Mouse (Mus musculus): ENCODE measurements around the gene Wwox. TPM values are rescaled to one million over a fixed set of nuclear protein-coding genes. Genes with fewer than 3 reads are reported as not detected.

The Wwox gene
- polyA plus RNA-seq, 1 experiment from 2014 or later = 10.3 TPM

GRCm38 (mm10) chr8:114529581-114529980 is 90.1 kb downstream of the Wwox start:
- peaks cover 8% of the 10 kb centered on the region; the same call in 1 of the 2 replicates for H3K4me1 ChIP-seq (ENCODE audit: control insufficient read depth, insufficient read depth, low read length)
- 74% methylated on average over 10 of the region's 10 CpGs for WGBS (ENCODE audit: insufficient replicate concordance)

DNA sequence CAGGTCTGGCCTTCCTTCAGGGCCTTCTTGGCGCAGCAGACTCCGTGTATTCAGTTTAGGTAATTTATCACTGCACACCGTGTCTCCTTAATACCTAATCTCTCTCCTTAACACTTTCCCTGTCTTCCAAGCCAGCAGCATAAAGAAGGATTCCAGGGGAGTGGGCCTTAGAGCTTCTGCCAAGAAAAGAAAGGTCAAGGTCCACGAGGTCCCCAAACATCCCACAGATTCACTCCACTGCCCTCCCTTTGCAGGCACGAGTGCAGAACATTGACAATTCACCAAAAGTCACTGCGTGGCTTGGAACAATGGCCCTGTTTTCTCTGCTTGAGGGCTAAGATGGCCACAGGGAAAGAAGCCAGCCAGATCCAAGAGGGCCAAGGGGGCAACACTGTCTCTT is 96.7 kb downstream of the Wwox start:
- Histone ChIP-seq H3K27ac (ENCODE audit: low read depth, low read length) (no peak overlapping the region), H3K27me3 (ENCODE audit: control insufficient read depth, insufficient read depth, low read length) (peaks cover 20% of the 10 kb centered on the region), H3K4me2 (no peak overlapping the region), H3K4me1 (ENCODE audit: control insufficient read depth, insufficient read depth, low read length) (peaks cover 8% of the 10 kb centered on the region; the same call in 1 of the 2 replicates), H3K36me3 (ENCODE audit: control insufficient read depth, insufficient read depth, low read length) (no peaks in the 10 kb centered on the region), H3K4me3 (ENCODE audit: low read depth, low read length) (no peak overlapping the region), H3K9ac (ENCODE audit: low read depth, low read length) (no peak overlapping the region), H3K9me3 (replicated peaks; ENCODE audit: control insufficient read depth, low read length) (no peaks in the 10 kb centered on the region)
- no peak for ATAC-seq (replicated peaks; ENCODE audit: insufficient number of reproducible peaks, low FRiP score, low TSS enrichment)
- 63% methylated on average over 6 of the region's 6 CpGs for WGBS (ENCODE audit: insufficient replicate concordance)

More at GRCm38 (mm10) chr8:114529581-114529980, 90.1 kb downstream of the Wwox start:
- no peak overlapping the region for H3K4me3 ChIP-seq (ENCODE audit: low read depth, low read length)
- no peak for ATAC-seq (replicated peaks; ENCODE audit: insufficient number of reproducible peaks, low FRiP score, low TSS enrichment)
- peaks cover 3% of the 10 kb centered on the region for H3K27me3 ChIP-seq (ENCODE audit: control insufficient read depth, insufficient read depth, low read length)
- no peaks in the 10 kb centered on the region for H3K36me3 ChIP-seq (ENCODE audit: control insufficient read depth, insufficient read depth, low read length)
- H3K9ac ChIP-seq (ENCODE audit: low read depth, low read length) = no peak overlapping the region
- no peaks in the 10 kb centered on the region for H3K9me3 ChIP-seq (replicated peaks; ENCODE audit: control insufficient read depth, low read length)
- no peak overlapping the region for H3K27ac ChIP-seq (ENCODE audit: low read depth, low read length)
- no peak overlapping the region for H3K4me2 ChIP-seq

- WGBS (ENCODE audit: insufficient replicate concordance) = 14% methylated on average over 3 of the region's 3 CpGs
- Histone ChIP-seq H3K4me1 (ENCODE audit: control insufficient read depth, insufficient read depth, low read length) (no peaks in the 10 kb centered on the region), H3K4me3 (ENCODE audit: low read depth, low read length) (no peak overlapping the region), H3K9ac (ENCODE audit: low read depth, low read length) (no peak overlapping the region), H3K4me2 (no peak overlapping the region), H3K27me3 (ENCODE audit: control insufficient read depth, insufficient read depth, low read length) (peaks cover 14% of the 10 kb centered on the region), H3K36me3 (ENCODE audit: control insufficient read depth, insufficient read depth, low read length) (no peaks in the 10 kb centered on the region), H3K9me3 (replicated peaks; ENCODE audit: control insufficient read depth, low read length) (no peaks in the 10 kb centered on the region), H3K27ac (ENCODE audit: low read depth, low read length) (no peak overlapping the region)
- no peak for ATAC-seq (replicated peaks; ENCODE audit: insufficient number of reproducible peaks, low FRiP score, low TSS enrichment)
Measured at GRCm38 (mm10) chr8:114541132-114541531, 101.7 kb downstream of the Wwox start.

- no peak overlapping the region for H3K27ac ChIP-seq (ENCODE audit: low read depth, low read length)
- no peak overlapping the region for H3K9ac ChIP-seq (ENCODE audit: low read depth, low read length)
- H3K27me3 ChIP-seq (ENCODE audit: control insufficient read depth, insufficient read depth, low read length) = no peaks in the 10 kb centered on the region
- H3K4me2 ChIP-seq = no peak overlapping the region
- no peaks in the 10 kb centered on the region for H3K36me3 ChIP-seq (ENCODE audit: control insufficient read depth, insufficient read depth, low read length)
- H3K9me3 ChIP-seq (replicated peaks; ENCODE audit: control insufficient read depth, low read length) = no peaks in the 10 kb centered on the region
- H3K4me3 ChIP-seq (ENCODE audit: low read depth, low read length) = no peak overlapping the region
- H3K4me1 ChIP-seq (ENCODE audit: control insufficient read depth, insufficient read depth, low read length) = no peaks in the 10 kb centered on the region
- WGBS (ENCODE audit: insufficient replicate concordance) = 75% methylated on average over 8 of the region's 8 CpGs
- no peak for ATAC-seq (replicated peaks; ENCODE audit: insufficient number of reproducible peaks, low FRiP score, low TSS enrichment)
Measured at GRCm38 (mm10) chr8:114548360-114548759, 108.9 kb downstream of the Wwox start.

DNA sequence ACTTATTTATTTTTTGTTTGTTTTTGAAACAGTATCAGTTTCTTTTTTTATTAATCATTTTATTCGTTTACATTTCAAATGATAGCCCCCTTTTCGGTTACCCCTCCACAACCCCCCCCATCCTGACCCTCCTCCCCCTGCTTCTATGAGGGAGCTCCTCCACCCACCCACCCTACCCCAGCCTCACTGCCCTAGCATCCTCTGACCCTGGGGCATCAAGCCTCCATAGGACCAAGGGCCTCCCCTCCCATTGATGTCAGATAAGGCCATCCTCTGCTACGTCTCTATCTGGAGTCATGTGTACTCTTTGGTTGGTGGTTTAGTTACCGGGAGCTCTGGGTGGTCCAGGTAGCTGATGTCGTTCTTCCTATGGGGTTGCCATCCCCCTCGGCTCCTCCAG is 109.4 kb downstream of the Wwox start:
- H3K36me3 ChIP-seq (ENCODE audit: control insufficient read depth, insufficient read depth, low read length) = no peaks in the 10 kb centered on the region
- WGBS (ENCODE audit: insufficient replicate concordance) = 73% methylated on average over 6 of the region's 6 CpGs
- no peak overlapping the region for H3K4me2 ChIP-seq
- H3K9ac ChIP-seq (ENCODE audit: low read depth, low read length) = no peak overlapping the region
- H3K4me3 ChIP-seq (ENCODE audit: low read depth, low read length) = no peak overlapping the region
- no peak overlapping the region for H3K27ac ChIP-seq (ENCODE audit: low read depth, low read length)
- no peaks in the 10 kb centered on the region for H3K27me3 ChIP-seq (ENCODE audit: control insufficient read depth, insufficient read depth, low read length)
- H3K4me1 ChIP-seq (ENCODE audit: control insufficient read depth, insufficient read depth, low read length) = no peaks in the 10 kb centered on the region
- no peaks in the 10 kb centered on the region for H3K9me3 ChIP-seq (replicated peaks; ENCODE audit: control insufficient read depth, low read length)
- ATAC-seq (replicated peaks; ENCODE audit: insufficient number of reproducible peaks, low FRiP score, low TSS enrichment) = no peak

- no peaks in the 10 kb centered on the region for H3K9me3 ChIP-seq (replicated peaks; ENCODE audit: control insufficient read depth, low read length)
- H3K27ac ChIP-seq (ENCODE audit: low read depth, low read length) = no peak overlapping the region
- H3K9ac ChIP-seq (ENCODE audit: low read depth, low read length) = no peak overlapping the region
- no peaks in the 10 kb centered on the region for H3K36me3 ChIP-seq (ENCODE audit: control insufficient read depth, insufficient read depth, low read length)
- no peak overlapping the region for H3K4me3 ChIP-seq (ENCODE audit: low read depth, low read length)
- WGBS (ENCODE audit: insufficient replicate concordance) = 70% methylated on average over 7 of the region's 7 CpGs
- no peaks in the 10 kb centered on the region for H3K27me3 ChIP-seq (ENCODE audit: control insufficient read depth, insufficient read depth, low read length)
- ATAC-seq (replicated peaks; ENCODE audit: insufficient number of reproducible peaks, low FRiP score, low TSS enrichment) = no peak
- H3K4me1 ChIP-seq (ENCODE audit: control insufficient read depth, insufficient read depth, low read length) = no peaks in the 10 kb centered on the region
- H3K4me2 ChIP-seq = no peak overlapping the region
Measured at GRCm38 (mm10) chr8:114550029-114550428, 110.6 kb downstream of the Wwox start.

DNA sequence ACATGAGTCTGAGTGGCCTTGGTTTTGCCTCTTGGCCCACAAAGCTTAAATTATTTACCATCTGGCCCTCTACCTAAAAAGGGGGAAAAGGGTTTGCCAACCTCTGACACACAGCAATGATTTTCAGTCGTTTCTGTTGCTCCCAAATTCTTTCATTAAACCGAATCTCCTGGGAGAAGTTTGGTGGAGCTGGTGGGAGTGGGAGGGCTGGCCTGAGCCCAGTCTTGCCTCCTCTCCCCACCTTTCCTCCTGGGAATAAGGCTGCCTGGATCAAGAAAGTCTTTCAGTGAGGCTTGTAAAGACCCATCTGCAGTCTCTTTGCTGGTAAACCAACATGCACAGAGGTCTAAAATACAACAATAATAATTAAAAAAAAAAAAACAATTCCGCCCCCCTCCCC is 113.2 kb downstream of the Wwox start:
- H3K27ac ChIP-seq (ENCODE audit: low read depth, low read length) = no peak overlapping the region
- no peaks in the 10 kb centered on the region for H3K4me1 ChIP-seq (ENCODE audit: control insufficient read depth, insufficient read depth, low read length)
- H3K9ac ChIP-seq (ENCODE audit: low read depth, low read length) = no peak overlapping the region
- no peak for ATAC-seq (replicated peaks; ENCODE audit: insufficient number of reproducible peaks, low FRiP score, low TSS enrichment)
- no peaks in the 10 kb centered on the region for H3K36me3 ChIP-seq (ENCODE audit: control insufficient read depth, insufficient read depth, low read length)
- H3K4me3 ChIP-seq (ENCODE audit: low read depth, low read length) = no peak overlapping the region
- no peaks in the 10 kb centered on the region for H3K27me3 ChIP-seq (ENCODE audit: control insufficient read depth, insufficient read depth, low read length)
- H3K9me3 ChIP-seq (replicated peaks; ENCODE audit: control insufficient read depth, low read length) = no peaks in the 10 kb centered on the region
- no peak overlapping the region for H3K4me2 ChIP-seq
- 68% methylated on average over 3 of the region's 3 CpGs for WGBS (ENCODE audit: insufficient replicate concordance)

DNA sequence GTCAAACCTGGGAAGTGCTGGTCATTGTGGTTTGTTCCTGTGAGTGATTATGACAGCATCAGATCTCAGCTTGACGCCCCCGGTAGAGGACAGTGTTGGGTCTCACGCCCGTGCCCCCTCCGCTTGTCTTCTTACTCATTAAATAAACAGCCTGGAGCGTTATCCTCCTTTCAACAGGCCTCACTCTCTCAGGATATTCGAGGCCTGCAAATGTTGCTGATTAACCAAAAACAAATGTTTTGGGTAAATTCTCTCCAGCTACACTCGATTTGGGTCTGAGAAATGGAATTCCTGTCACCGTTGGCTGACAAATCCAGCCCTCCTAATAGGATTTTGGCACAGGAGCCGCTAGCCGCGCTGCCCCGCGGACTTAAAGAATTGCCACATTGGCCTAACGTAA is 115.5 kb downstream of the Wwox start:
- no peak overlapping the region for H3K27ac ChIP-seq (ENCODE audit: low read depth, low read length)
- H3K27me3 ChIP-seq (ENCODE audit: control insufficient read depth, insufficient read depth, low read length) = no peaks in the 10 kb centered on the region
- no peak overlapping the region for H3K4me3 ChIP-seq (ENCODE audit: low read depth, low read length)
- ATAC-seq (replicated peaks; ENCODE audit: insufficient number of reproducible peaks, low FRiP score, low TSS enrichment) = no peak
- no peak overlapping the region for H3K4me2 ChIP-seq
- H3K9me3 ChIP-seq (replicated peaks; ENCODE audit: control insufficient read depth, low read length) = no peaks in the 10 kb centered on the region
- no peaks in the 10 kb centered on the region for H3K36me3 ChIP-seq (ENCODE audit: control insufficient read depth, insufficient read depth, low read length)
- no peaks in the 10 kb centered on the region for H3K4me1 ChIP-seq (ENCODE audit: control insufficient read depth, insufficient read depth, low read length)
- WGBS (ENCODE audit: insufficient replicate concordance) = 60% methylated on average over 15 of the region's 15 CpGs
- H3K9ac ChIP-seq (ENCODE audit: low read depth, low read length) = no peak overlapping the region

- WGBS (ENCODE audit: insufficient replicate concordance) = 72% methylated on average over 6 of the region's 6 CpGs
- H3K9ac ChIP-seq (ENCODE audit: low read depth, low read length) = no peak overlapping the region
- no peak overlapping the region for H3K27ac ChIP-seq (ENCODE audit: low read depth, low read length)
- H3K4me2 ChIP-seq = no peak overlapping the region
- H3K4me1 ChIP-seq (ENCODE audit: control insufficient read depth, insufficient read depth, low read length) = no peaks in the 10 kb centered on the region
- H3K4me3 ChIP-seq (ENCODE audit: low read depth, low read length) = no peak overlapping the region
- no peaks in the 10 kb centered on the region for H3K9me3 ChIP-seq (replicated peaks; ENCODE audit: control insufficient read depth, low read length)
- no peaks in the 10 kb centered on the region for H3K27me3 ChIP-seq (ENCODE audit: control insufficient read depth, insufficient read depth, low read length)
- no peak for ATAC-seq (replicated peaks; ENCODE audit: insufficient number of reproducible peaks, low FRiP score, low TSS enrichment)
- H3K36me3 ChIP-seq (ENCODE audit: control insufficient read depth, insufficient read depth, low read length) = no peaks in the 10 kb centered on the region
Measured at GRCm38 (mm10) chr8:114555491-114556202, 116.2 kb downstream of the Wwox start.
